Mouse (Mus musculus) lung, postnatal 36 days (tissue): ENCODE results near the gene Cfap299.

Experiments
- DNase-seq: peaks from one replicate; pipeline ENCODE4 v3.0.0; 2022; ENCODE audit warnings: mixed read lengths

Cfap299 gene

DNA sequence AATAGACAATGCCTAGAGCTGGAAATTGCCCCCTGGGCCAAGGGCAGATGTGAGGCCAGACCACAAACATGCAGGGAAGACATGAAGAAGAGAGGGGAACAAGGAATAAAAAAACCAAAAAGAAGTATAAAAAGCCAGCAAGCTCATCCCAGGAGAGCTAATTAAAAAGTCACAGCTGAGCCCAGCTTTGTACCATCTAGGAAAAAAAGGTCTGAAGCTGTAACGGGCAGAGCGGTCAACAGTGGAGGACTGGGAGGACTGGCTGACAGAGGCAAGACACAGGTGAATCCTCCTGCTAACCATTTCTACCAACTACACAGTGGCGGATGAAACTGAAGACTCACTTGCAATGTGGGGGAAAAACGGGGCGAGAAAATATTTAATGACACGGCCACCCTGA, 505.2 kb downstream of the Cfap299 start:
- DNase-seq, result no peak

GRCm38 (mm10) chr5:98842600-98843310, 513.7 kb downstream of the Cfap299 start:
- no peak for DNase-seq

GRCm38 (mm10) chr5:98844664-98845063, 515.6 kb downstream of the Cfap299 start:
- peak; percentile 35 for DNase-seq
